Mouse (Mus musculus) CH12.LX (cell line): ENCODE measurements around the gene Nfkbia. TPM values are rescaled to one million over a fixed set of nuclear protein-coding genes. Genes with fewer than 3 reads are reported as not detected.

ENCODE experiments used
- DNase-seq: peaks from one replicate; pipeline ENCODE4 v3.0.0-alpha.2; 2013; ENCODE audit errors: extremely low read depth
- H3K27ac ChIP-seq: 2 replicates; pipeline ENCODE4 v1.5.1; 2012; ENCODE audit warnings: low read depth, mild to moderate bottlenecking, control low read depth, moderate library complexity; ENCODE audit not compliant: insufficient read depth
- H3K27me3 ChIP-seq: replicated peaks from 2 replicates; pipeline ENCODE3; 2012; ENCODE audit warnings: inconsistent platforms
- H3K36me3 ChIP-seq, 2 experiments: replicated peaks in 1 of 2; 2 replicates each; pipeline versions ENCODE3 to v1.6.1; 2012; ENCODE audit warnings: inconsistent platforms in 1 of 2, low read length in 1 of 2, mild to moderate bottlenecking in 1 of 2, mixed read lengths in 1 of 2, moderate library complexity in 1 of 2; ENCODE audit not compliant: control insufficient read depth in 1 of 2, insufficient read depth in 1 of 2
- H3K4me1 ChIP-seq, 2 experiments: 2 replicates each; pipeline ENCODE4 v1.6.1; 2012; ENCODE audit warnings: inconsistent platforms in 1 of 2, moderate library complexity in 1 of 2; ENCODE audit not compliant: insufficient read depth in 2 of 2, control insufficient read depth in 1 of 2
- H3K4me2 ChIP-seq: 2 replicates; pipeline ENCODE4 v1.6.1; 2012; ENCODE audit warnings: low read depth, mild to moderate bottlenecking, control low read depth; ENCODE audit not compliant: poor library complexity, insufficient read depth, severe bottlenecking
- H3K4me3 ChIP-seq, 3 experiments: fragments of 150-350 bp in 1 of 3; sonication (generic) in 1 of 3; replicated peaks in 1 of 3; 2 replicates each; pipeline versions ENCODE3 to v1.5.1; 2011 to 2012; ENCODE audit warnings: low read depth in 2 of 3, low read length in 2 of 3, mild to moderate bottlenecking in 2 of 3, moderate library complexity in 2 of 3, control low read depth in 1 of 3, improper control_type of control experiment in 1 of 3, inconsistent platforms in 1 of 3, mixed read lengths in 1 of 3; ENCODE audit not compliant: poor library complexity in 1 of 3
- H3K79me2 ChIP-seq: replicated peaks from 2 replicates; pipeline ENCODE4 v1.6.1; 2012; ENCODE audit warnings: mild to moderate bottlenecking, moderate library complexity; ENCODE audit not compliant: control insufficient read depth, poor library complexity, insufficient read depth, severe bottlenecking; ENCODE audit errors: extremely low read depth
- H3K9ac ChIP-seq: 2 replicates; pipeline ENCODE4 v1.6.1; 2012; ENCODE audit warnings: low read depth, mild to moderate bottlenecking, control low read depth, moderate library complexity; ENCODE audit not compliant: insufficient read depth
- H3K9me3 ChIP-seq: replicated peaks from 2 replicates; pipeline ENCODE3; 2012; ENCODE audit warnings: low read length, inconsistent platforms, mixed read lengths
- CHD1 ChIP-seq: IDR thresholded peaks from 2 replicates; pipeline ENCODE4 v1.6.1; 2012; ENCODE audit warnings: low read depth, low read length, improper control_type of control experiment, inconsistent platforms
- CTCF ChIP-seq, 2 experiments: IDR thresholded peaks in 1 of 2; conservative IDR thresholded peaks in 1 of 2; 2 replicates each; pipeline ENCODE4 v1.5.1; 2011 to 2012; ENCODE audit warnings: low read depth in 2 of 2, low read length in 2 of 2, improper control_type of control experiment in 1 of 2, inconsistent platforms in 1 of 2, mild to moderate bottlenecking in 1 of 2, moderate library complexity in 1 of 2
- E2F4 ChIP-seq: IDR thresholded peaks from 2 replicates; pipeline ENCODE4 v1.6.1; 2011; ENCODE audit warnings: low read depth, low read length, improper control_type of control experiment; ENCODE audit not compliant: insufficient replicate concordance
- ELF1 ChIP-seq: IDR thresholded peaks from 2 replicates; pipeline ENCODE4 v1.6.1; 2014; ENCODE audit warnings: low read depth, mild to moderate bottlenecking, inconsistent platforms, low read length, improper control_type of control experiment
- ETS1 ChIP-seq: conservative IDR thresholded peaks from 2 replicates; pipeline ENCODE4 v1.6.1; 2012; ENCODE audit warnings: low read depth, mild to moderate bottlenecking, inconsistent platforms, low read length, improper control_type of control experiment, moderate library complexity
- GABPA ChIP-seq: IDR thresholded peaks from 2 replicates; pipeline ENCODE4 v1.6.1; 2012; ENCODE audit warnings: low read depth, low read length, improper control_type of control experiment, inconsistent platforms; ENCODE audit not compliant: insufficient replicate concordance
- IRF4 ChIP-seq: IDR thresholded peaks from 2 replicates; pipeline ENCODE4 v1.6.1; 2014; ENCODE audit warnings: low read depth, mild to moderate bottlenecking, inconsistent platforms, low read length, improper control_type of control experiment
- JUN ChIP-seq: IDR thresholded peaks from 2 replicates; pipeline ENCODE4 v1.6.1; 2011; ENCODE audit warnings: low read depth, mild to moderate bottlenecking, low read length, improper control_type of control experiment, moderate library complexity; ENCODE audit not compliant: insufficient read depth
- JUND ChIP-seq: conservative IDR thresholded peaks from 2 replicates; pipeline ENCODE4 v1.6.1; 2011; ENCODE audit warnings: low read depth, low read length, improper control_type of control experiment
- MAFK ChIP-seq: IDR thresholded peaks from 2 replicates; pipeline ENCODE4 v1.6.1; 2011; ENCODE audit warnings: low read length, improper control_type of control experiment; ENCODE audit not compliant: insufficient replicate concordance
- MAZ ChIP-seq: IDR thresholded peaks from 2 replicates; pipeline ENCODE4 v1.6.1; 2012; ENCODE audit warnings: low read depth, mild to moderate bottlenecking, inconsistent platforms, low read length, improper control_type of control experiment, moderate library complexity
- MEF2A ChIP-seq: IDR thresholded peaks from 2 replicates; pipeline ENCODE4 v1.6.1; 2014; ENCODE audit warnings: low read depth, mild to moderate bottlenecking, inconsistent platforms, low read length, improper control_type of control experiment, borderline replicate concordance
- MXI1 ChIP-seq: IDR thresholded peaks from 2 replicates; pipeline ENCODE4 v1.6.1; 2011; ENCODE audit warnings: mild to moderate bottlenecking, low read depth, low read length, improper control_type of control experiment
- MYC ChIP-seq: IDR thresholded peaks from 2 replicates; pipeline ENCODE4 v1.6.1; 2011; ENCODE audit warnings: low read depth, mild to moderate bottlenecking, improper control_type of control experiment, low read length
- NELFE ChIP-seq: IDR thresholded peaks from 2 replicates; pipeline ENCODE4 v1.6.1; 2011; ENCODE audit warnings: low read depth, low read length, improper control_type of control experiment
- NRF1 ChIP-seq: IDR thresholded peaks from 2 replicates; pipeline ENCODE4 v1.6.1; 2014; ENCODE audit warnings: low read depth, mild to moderate bottlenecking, inconsistent platforms, low read length, improper control_type of control experiment, moderate library complexity
- PAX5 ChIP-seq: IDR thresholded peaks from 2 replicates; pipeline ENCODE4 v1.6.1; 2012; ENCODE audit warnings: low read length, inconsistent platforms, mixed read lengths
- RAD21 ChIP-seq: IDR thresholded peaks from 2 replicates; pipeline ENCODE4 v1.6.1; 2011; ENCODE audit warnings: low read depth, mild to moderate bottlenecking, low read length, improper control_type of control experiment, moderate library complexity
- SMC3 ChIP-seq: IDR thresholded peaks from 2 replicates; pipeline ENCODE4 v1.6.1; 2011; ENCODE audit warnings: low read depth, low read length, improper control_type of control experiment
- TCF12 ChIP-seq: IDR thresholded peaks from 2 replicates; pipeline ENCODE4 v1.6.1; 2014; ENCODE audit warnings: low read depth, mild to moderate bottlenecking, inconsistent platforms, low read length, improper control_type of control experiment
- USF2 ChIP-seq: conservative IDR thresholded peaks from 2 replicates; pipeline ENCODE4 v1.6.1; 2011; ENCODE audit warnings: low read depth, low read length, improper control_type of control experiment
- ZC3H11A ChIP-seq: IDR thresholded peaks from 2 replicates; pipeline ENCODE4 v1.6.1; 2012; ENCODE audit warnings: low read depth, mild to moderate bottlenecking, inconsistent platforms, low read length, improper control_type of control experiment
- ZKSCAN1 ChIP-seq: IDR thresholded peaks from 2 replicates; pipeline ENCODE4 v1.6.1; 2012; ENCODE audit warnings: low read depth, inconsistent platforms, low read length, improper control_type of control experiment, borderline replicate concordance
- ZMIZ1 ChIP-seq: IDR thresholded peaks from 2 replicates; pipeline ENCODE4 v1.6.1; 2012; ENCODE audit warnings: low read depth, mild to moderate bottlenecking, inconsistent platforms, low read length, improper control_type of control experiment
- ZNF384 ChIP-seq: IDR thresholded peaks from 2 replicates; pipeline ENCODE4 v1.6.1; 2012; ENCODE audit warnings: low read depth, low read length, improper control_type of control experiment, inconsistent platforms
- dilution Hi-C: fragments of 300-500 bp; cut with MboI; formaldehyde crosslinking; loops from 2 replicates; pipeline ENCODE4 v1.14.3; 2020; ENCODE audit warnings: low sequenced_read_pairs; ENCODE audit not compliant: extremely low pct_unique_long_range_greater_than_20kb, extremely low pct_ligation_motif_present
- in situ Hi-C: fragments of 300-500 bp; cut with MboI; formaldehyde crosslinking; loops from 3 replicates; pipeline ENCODE4 v1.14.3; 2019; ENCODE audit warnings: low sequenced_read_pairs, low pct_ligation_motif_present, low pct_unique_long_range_greater_than_20kb, mixed read lengths
- polyA plus RNA-seq: library from polyadenylated mRNA; unstranded; fragments of >175 nt; gene quantifications from 2 replicates; pipeline ENCODE4 v1.2.1, GENCODE M21; 2012; ENCODE audit warnings: low read depth; ENCODE audit not compliant: insufficient read length
- total RNA-seq, 2 experiments: library from RNA; depleted of rRNA; stranded (reverse); fragments of 300-350 nt in 1 of 2; fragments of >200 nt in 1 of 2; gene quantifications; 2 replicates each; pipeline ENCODE4 v1.2.3; 2012 to 2014

Gene Nfkbia
- total and polyA plus RNA-seq, 3 experiments = 143 to 702 (median 178) TPM

GRCm38 (mm10) chr12:55526983-55527752 lies 34.7 kb upstream of the Nfkbia start:
- H3K4me1 ChIP-seq = no peaks in the 10 kb centered on the region
- no peaks in the 10 kb centered on the region for H3K9me3 ChIP-seq
- DNase-seq = no peak
- H3K79me2 ChIP-seq = no peaks in the 10 kb centered on the region
- dilution Hi-C loops = no loop called here
- in situ Hi-C loops = no loop called here
- no peaks in the 10 kb centered on the region for H3K27me3 ChIP-seq
- H3K27ac ChIP-seq = no peak overlapping the region
- no peak overlapping the region for H3K4me3 ChIP-seq
- H3K36me3 ChIP-seq = no peaks in the 10 kb centered on the region
- H3K9ac ChIP-seq = no peak overlapping the region
- H3K4me2 ChIP-seq = no peak overlapping the region
- no peak for TF ChIP-seq USF2
- TF ChIP-seq TCF12 = no peak
- no peak for TF ChIP-seq MAZ
- TF ChIP-seq ZMIZ1 = no peak
- TF ChIP-seq PAX5 = no peak
- no peak for TF ChIP-seq MXI1
- TF ChIP-seq E2F4 = no peak
- TF ChIP-seq SMC3 = no peak
- TF ChIP-seq MEF2A = no peak
- no peak for TF ChIP-seq ZKSCAN1
- no peak for TF ChIP-seq CHD1
- no peak for TF ChIP-seq ELF1
- TF ChIP-seq JUND = no peak

- H3K36me3 ChIP-seq = no peaks in the 10 kb centered on the region
- dilution Hi-C loops = no loop called here
- H3K27me3 ChIP-seq = no peaks in the 10 kb centered on the region
- H3K9ac ChIP-seq = no peak overlapping the region
- no peaks in the 10 kb centered on the region for H3K9me3 ChIP-seq
- no peak overlapping the region; the same call in 1 of the 2 replicates for H3K4me2 ChIP-seq
- no peak overlapping the region for H3K27ac ChIP-seq
- peak; percentile 45 for DNase-seq
- H3K4me3 ChIP-seq = no peak overlapping the region
- in situ Hi-C loops = loop anchor here (10.0 to 25.0 kb wide), 2 partner anchors 194 to 317 kb away; partner anchors contain the start of gene Brms1l
- TF ChIP-seq RAD21 (peak; percentile 86), SMC3 (peak; percentile 80), PAX5 (no peak), IRF4 (no peak; the same call in 1 of the 2 replicates), MAFK (no peak), ZC3H11A (peak; percentile 21), CHD1 (no peak), E2F4 (0 out of 2 replicates have a peak, but pooled peaks have one; percentile 46), NELFE (peak; percentile 28; the same call in 1 of the 2 replicates), JUND (no peak), CTCF (conservative IDR thresholded peaks at IDR 0.05 in 1 of 2, IDR thresholded peaks at IDR 0.05 in 1 of 2; ENCODE audit: low read depth in 2 of 2, low read length in 2 of 2) (peak; percentile 92 to 95), MXI1 (no peak), JUN (no peak), ETS1 (no peak), MYC (no peak), ZNF384 (peak; percentile 65; the same call in 1 of the 2 replicates), NRF1 (no peak; the same call in 1 of the 2 replicates), ELF1 (peak; percentile 39; the same call in 1 of the 2 replicates), GABPA (no peak)
- no peaks in the 10 kb centered on the region for H3K79me2 ChIP-seq
- H3K4me1 ChIP-seq = no peaks in the 10 kb centered on the region
These were observed 25.8 kb upstream of the Nfkbia start for GRCm38 (mm10) chr12:55518061-55518738.
